Mouse (Mus musculus): ENCODE results near the gene Vmp1. TPM values are rescaled to one million over a fixed set of nuclear protein-coding genes. Genes with fewer than 3 reads are reported as not detected.

The Vmp1 gene
- polyA plus RNA-seq, 1 experiment from 2014 or later = 222 TPM

DNA sequence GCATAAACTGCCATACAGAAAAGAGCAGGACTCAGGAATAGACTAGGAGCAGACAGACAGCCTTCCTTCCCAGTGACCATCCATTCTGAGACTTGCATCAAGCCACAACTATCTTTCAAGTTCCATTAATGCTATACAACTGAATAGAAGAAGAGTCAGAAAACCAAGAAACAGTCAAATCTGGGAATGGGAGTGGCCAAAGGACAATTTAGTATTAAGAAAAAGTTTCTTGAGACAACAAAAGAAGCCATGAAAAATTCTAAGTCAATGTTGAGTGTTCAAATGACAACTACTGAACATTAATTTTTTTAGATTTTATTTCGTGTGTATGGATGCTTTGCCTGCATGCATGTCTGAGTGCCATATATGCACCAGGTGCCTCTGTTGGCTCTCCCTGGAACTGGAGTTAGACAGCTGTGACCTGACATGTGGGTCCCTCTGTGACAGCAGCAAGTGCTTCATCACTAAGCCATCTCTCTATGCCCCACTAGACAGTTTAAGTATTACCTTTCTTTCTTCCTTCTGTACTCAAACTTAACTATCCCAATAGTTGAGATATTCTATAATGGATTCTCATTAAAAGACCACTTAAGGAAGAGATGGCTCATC is 60.1 kb downstream of the Vmp1 start:
- DNase-seq (ENCODE audit: low spot score) (no peak), ATAC-seq (replicated peaks; ENCODE audit: low FRiP score, low read depth) (no peak)
- Histone ChIP-seq H3K4me3 (replicated peaks; ENCODE audit: low read depth, low read length) (no peak overlapping the region), H3K36me3 (ENCODE audit: insufficient read depth, low read length) (no peaks in the 10 kb centered on the region), H3K4me2 (ENCODE audit: low read length) (no peak overlapping the region), H3K4me1 (replicated peaks; ENCODE audit: insufficient read depth, low read length) (no peaks in the 10 kb centered on the region), H3K27me3 (ENCODE audit: insufficient read depth, low read length) (no peaks in the 10 kb centered on the region), H3K9me3 (replicated peaks; ENCODE audit: low read length) (no peaks in the 10 kb centered on the region), H3K27ac (no peak overlapping the region), H3K9ac (ENCODE audit: low read depth, low read length) (no peak overlapping the region)
- no peak for TF ChIP-seq CTCF (IDR thresholded peaks at IDR 0.05; ENCODE audit: low read depth)
- 94% methylated on average over 1 of the region's 1 CpGs for WGBS

DNA sequence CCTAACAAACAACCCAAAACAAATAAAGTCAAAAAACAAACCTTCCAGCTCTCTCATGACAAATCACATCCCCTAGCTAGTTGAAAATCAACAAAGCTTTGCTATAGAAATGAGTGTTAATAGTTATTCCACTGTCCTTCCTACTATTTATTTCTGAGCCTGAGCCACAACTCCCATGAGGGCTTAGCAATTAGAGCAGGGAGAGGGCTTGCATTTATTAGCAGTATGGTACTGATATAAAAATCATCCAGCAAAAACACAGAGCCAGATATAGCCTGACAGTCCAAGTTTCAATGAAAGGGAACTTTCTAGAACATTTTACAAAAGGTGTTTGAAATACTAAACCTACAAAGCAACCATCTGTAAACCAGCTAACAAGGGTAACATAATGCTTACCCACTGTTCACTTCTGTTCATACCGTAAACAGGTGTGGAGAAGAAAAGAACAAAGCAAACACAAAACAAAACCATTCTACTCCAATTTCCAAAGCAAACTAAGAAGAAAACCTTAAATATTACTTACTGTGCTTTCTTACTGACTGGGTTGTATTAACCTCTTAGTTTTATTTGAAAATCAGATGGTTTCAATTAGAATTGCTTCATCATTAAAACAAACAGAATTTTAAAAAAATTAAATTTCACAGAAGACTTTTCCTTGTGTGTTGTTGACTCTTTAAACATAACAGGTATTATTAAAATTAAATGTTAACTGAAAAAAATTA is 61.3 kb downstream of the Vmp1 start:
- no peak overlapping the region for H3K4me2 ChIP-seq (ENCODE audit: low read length)
- no peak overlapping the region for H3K27ac ChIP-seq
- H3K9ac ChIP-seq (ENCODE audit: low read depth, low read length) = no peak overlapping the region
- H3K36me3 ChIP-seq (ENCODE audit: insufficient read depth, low read length) = no peaks in the 10 kb centered on the region
- no peaks in the 10 kb centered on the region for H3K4me1 ChIP-seq (replicated peaks; ENCODE audit: insufficient read depth, low read length)
- ATAC-seq (replicated peaks; ENCODE audit: low FRiP score, low read depth) (no peak), DNase-seq (ENCODE audit: low spot score) (no peak)
- no peak for TF ChIP-seq CTCF (IDR thresholded peaks at IDR 0.05; ENCODE audit: low read depth)
- H3K9me3 ChIP-seq (replicated peaks; ENCODE audit: low read length) = no peaks in the 10 kb centered on the region
- H3K27me3 ChIP-seq (ENCODE audit: insufficient read depth, low read length) = no peaks in the 10 kb centered on the region
- H3K4me3 ChIP-seq (replicated peaks; ENCODE audit: low read depth, low read length) = no peak overlapping the region
- 76% methylated on average over 1 of the region's 1 CpGs for WGBS

DNA sequence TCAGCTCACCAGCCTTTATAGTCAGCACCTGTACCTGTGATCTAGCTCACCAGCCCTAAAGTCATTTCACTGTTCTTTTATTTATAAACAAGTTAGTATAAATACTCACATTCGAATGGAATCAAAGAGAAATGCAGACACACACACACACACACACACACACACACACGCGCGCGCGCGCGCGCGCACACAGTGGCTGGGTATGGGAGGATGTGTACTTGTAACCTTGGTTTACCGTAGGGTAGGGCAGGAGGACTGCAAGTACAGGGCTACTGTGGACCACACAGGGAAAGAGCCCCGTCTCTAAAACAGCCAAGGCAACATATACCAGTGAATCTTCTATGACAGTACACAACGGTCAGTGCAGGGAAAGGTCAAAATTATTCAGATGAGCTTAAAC is 62.5 kb downstream of the Vmp1 start:
- no peak for DNase-seq (ENCODE audit: low spot score)
- Histone ChIP-seq H3K4me1 (replicated peaks; ENCODE audit: insufficient read depth, low read length) (no peaks in the 10 kb centered on the region), H3K4me2 (ENCODE audit: low read length) (no peak overlapping the region), H3K9ac (ENCODE audit: low read depth, low read length) (no peak overlapping the region), H3K27me3 (ENCODE audit: insufficient read depth, low read length) (no peaks in the 10 kb centered on the region), H3K27ac (no peak overlapping the region), H3K9me3 (replicated peaks; ENCODE audit: low read length) (no peaks in the 10 kb centered on the region), H3K36me3 (ENCODE audit: insufficient read depth, low read length) (no peaks in the 10 kb centered on the region), H3K4me3 (replicated peaks; ENCODE audit: low read depth, low read length) (no peak overlapping the region)
- TF ChIP-seq CTCF (IDR thresholded peaks at IDR 0.05; ENCODE audit: low read depth) = no peak
- WGBS = 92% methylated on average over 13 of the region's 13 CpGs
- ATAC-seq (replicated peaks; ENCODE audit: low FRiP score, low read depth) = no peak

DNA sequence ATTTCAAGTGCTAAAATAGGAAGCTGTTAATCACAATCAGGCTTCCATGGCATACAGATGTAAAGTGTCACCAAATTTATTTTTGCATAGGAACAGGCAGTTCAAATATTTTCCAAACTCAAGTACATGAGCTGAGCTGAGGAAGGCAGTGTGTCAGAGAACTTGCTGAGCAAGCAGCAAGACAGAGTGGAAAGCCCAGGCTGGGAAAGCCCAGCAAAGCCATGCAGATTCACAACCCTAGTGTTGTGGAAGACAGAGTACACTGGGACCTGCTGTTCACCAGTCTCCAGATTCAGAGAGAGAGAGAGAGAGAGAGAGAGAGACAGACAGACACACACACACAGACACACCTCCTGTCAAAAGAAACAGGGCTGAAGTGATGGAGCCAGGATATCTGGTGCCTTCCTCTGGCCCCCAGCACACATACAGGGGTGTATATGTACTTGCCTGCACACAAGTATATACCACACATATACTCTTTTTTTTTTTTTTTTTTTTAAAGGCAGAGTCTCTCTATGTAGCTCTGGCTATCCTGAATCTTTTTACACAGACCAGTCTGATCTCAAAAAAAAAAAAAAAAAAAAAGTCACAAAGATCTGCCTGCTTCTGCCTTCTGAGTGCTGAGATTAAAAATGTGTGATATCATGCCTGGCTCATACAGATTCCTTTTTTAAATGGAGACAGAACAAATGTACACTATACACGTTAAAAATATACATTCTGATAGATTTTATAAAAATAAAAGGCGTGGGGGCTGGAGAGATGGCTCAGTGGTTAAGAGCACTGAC is 64.9 kb downstream of the Vmp1 start:
- H3K9me3 ChIP-seq (replicated peaks; ENCODE audit: low read length) = no peaks in the 10 kb centered on the region
- H3K9ac ChIP-seq (ENCODE audit: low read depth, low read length) = no peak overlapping the region
- H3K4me1 ChIP-seq (replicated peaks; ENCODE audit: insufficient read depth, low read length) = no peaks in the 10 kb centered on the region
- no peaks in the 10 kb centered on the region for H3K36me3 ChIP-seq (ENCODE audit: insufficient read depth, low read length)
- WGBS = 85% methylated on average over 2 of the region's 2 CpGs
- no peak overlapping the region for H3K4me3 ChIP-seq (replicated peaks; ENCODE audit: low read depth, low read length)
- TF ChIP-seq CTCF (IDR thresholded peaks at IDR 0.05; ENCODE audit: low read depth) = no peak
- H3K27ac ChIP-seq = no peak overlapping the region
- H3K27me3 ChIP-seq (ENCODE audit: insufficient read depth, low read length) = no peaks in the 10 kb centered on the region
- H3K4me2 ChIP-seq (ENCODE audit: low read length) = no peak overlapping the region
- DNase-seq (ENCODE audit: low spot score) = peak; percentile 25
- no peak for ATAC-seq (replicated peaks; ENCODE audit: low FRiP score, low read depth)

DNA sequence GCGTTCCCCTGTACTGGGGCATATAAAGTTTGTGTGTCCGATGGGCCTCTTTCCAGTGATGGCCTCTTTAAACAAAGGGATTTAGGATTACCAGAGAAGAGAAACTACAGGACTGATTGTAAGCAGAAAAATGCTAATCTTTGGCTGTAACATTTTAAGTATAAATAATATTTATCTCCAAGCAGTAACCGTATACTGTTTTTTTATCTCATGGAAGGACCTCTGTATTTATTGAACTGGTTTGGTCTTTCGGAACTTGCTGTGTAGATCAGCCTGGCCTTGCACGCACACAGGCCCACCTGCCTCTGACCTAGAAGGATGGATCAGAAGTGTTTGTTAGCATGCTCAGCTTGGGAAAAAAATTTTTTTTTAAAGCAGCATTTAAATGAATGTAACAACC is 69.0 kb downstream of the Vmp1 start:
- 79% methylated on average over 5 of the region's 5 CpGs for whole genome bisulfite sequencing
- H3K4me3 ChIP-seq (replicated peaks; ENCODE audit: low read depth, low read length) = no peak overlapping the region
- H3K27ac ChIP-seq = no peak overlapping the region
- no peaks in the 10 kb centered on the region for H3K27me3 ChIP-seq (ENCODE audit: insufficient read depth, low read length)
- no peak overlapping the region for H3K9ac ChIP-seq (ENCODE audit: low read depth, low read length)
- no peaks in the 10 kb centered on the region for H3K36me3 ChIP-seq (ENCODE audit: insufficient read depth, low read length)
- no peak overlapping the region for H3K4me2 ChIP-seq (ENCODE audit: low read length)
- no peaks in the 10 kb centered on the region for H3K4me1 ChIP-seq (replicated peaks; ENCODE audit: insufficient read depth, low read length)
- ATAC-seq (replicated peaks; ENCODE audit: low FRiP score, low read depth) (no peak), DNase-seq (ENCODE audit: low spot score) (no peak)
- H3K9me3 ChIP-seq (replicated peaks; ENCODE audit: low read length) = no peaks in the 10 kb centered on the region
- no peak for TF ChIP-seq CTCF (IDR thresholded peaks at IDR 0.05; ENCODE audit: low read depth)

DNA sequence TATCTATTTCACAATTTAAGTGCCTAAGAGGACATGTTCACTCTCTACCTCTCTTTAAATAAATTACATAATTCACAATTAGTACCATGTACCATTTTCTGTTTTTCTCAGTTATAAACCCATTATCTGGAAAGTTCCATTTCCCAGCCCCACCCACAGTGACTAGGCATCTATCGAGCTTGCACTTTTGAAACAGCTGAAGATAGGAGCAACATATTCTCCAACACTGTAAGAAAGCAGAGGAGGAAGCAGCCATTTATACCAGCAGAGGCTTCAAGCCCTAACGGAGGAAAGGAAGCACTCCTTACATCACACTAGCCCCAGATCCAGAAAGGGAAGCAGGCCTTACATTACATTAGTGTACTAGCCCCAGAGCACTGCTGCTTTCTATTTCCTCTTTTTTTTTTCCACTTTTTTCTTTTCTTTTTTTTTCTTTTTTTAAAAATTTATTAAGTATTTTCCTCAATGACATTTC is 69.5 kb downstream of the Vmp1 start:
- H3K27ac ChIP-seq = no peak overlapping the region
- no peak overlapping the region for H3K4me2 ChIP-seq (ENCODE audit: low read length)
- no peak for TF ChIP-seq CTCF (IDR thresholded peaks at IDR 0.05; ENCODE audit: low read depth)
- ATAC-seq (replicated peaks; ENCODE audit: low FRiP score, low read depth) (no peak), DNase-seq (ENCODE audit: low spot score) (no peak)
- H3K4me3 ChIP-seq (replicated peaks; ENCODE audit: low read depth, low read length) = no peak overlapping the region
- H3K9me3 ChIP-seq (replicated peaks; ENCODE audit: low read length) = no peaks in the 10 kb centered on the region
- H3K36me3 ChIP-seq (ENCODE audit: insufficient read depth, low read length) = no peaks in the 10 kb centered on the region
- no peak overlapping the region for H3K9ac ChIP-seq (ENCODE audit: low read depth, low read length)
- H3K27me3 ChIP-seq (ENCODE audit: insufficient read depth, low read length) = no peaks in the 10 kb centered on the region
- WGBS = 55% methylated on average over 2 of the region's 2 CpGs
- no peaks in the 10 kb centered on the region for H3K4me1 ChIP-seq (replicated peaks; ENCODE audit: insufficient read depth, low read length)

Data from kidney, postnatal 0 days (tissue).